Mouse (Mus musculus) left cerebral cortex, adult 9 months (tissue): ENCODE measurements at regions not wholly inside any gene's neighbourhood (a gene's known extent, or its start where the extent isn't known, plus 50 kb on each side); places are given as distances from the start of the nearest gene placed in this dataset.

ENCODE experiments used
- DNase-seq, 2 experiments: peaks; one replicate each; pipeline ENCODE4 v3.0.0; 2022; ENCODE audit warnings: low spot score in 2 of 2

GRCm38 (mm10) chr8:100515896-100516295 lies 1099.6 kb upstream of the Cdh8 start:
- peak in 1 of 2 experiments; percentile 7 for DNase-seq

GRCm38 (mm10) chr8:100515152-100515551 lies 1098.9 kb upstream of the Cdh8 start:
- no peak for DNase-seq

GRCm38 (mm10) chr8:100506478-100506877 lies 1090.2 kb upstream of the Cdh8 start:
- DNase-seq: no peak

GRCm38 (mm10) chr8:100500342-100500712 lies 1084.1 kb upstream of the Cdh8 start:
- DNase-seq: no peak

GRCm38 (mm10) chr8:100499614-100500341 lies 1083.5 kb upstream of the Cdh8 start:
- DNase-seq: no peak

- DNase-seq: peak in 1 of 2 experiments; percentile 2
Observed at GRCm38 (mm10) chr8:100494445-100494844, 1078.2 kb upstream of the Cdh8 start.

- no peak for DNase-seq
Observed at GRCm38 (mm10) chr8:100475950-100476349, 1059.7 kb upstream of the Cdh8 start.

GRCm38 (mm10) chr8:100451231-100451630 lies 1035.0 kb upstream of the Cdh8 start:
- DNase-seq: no peak

- no peak for DNase-seq
Observed at GRCm38 (mm10) chr8:100450380-100450936, 1034.2 kb upstream of the Cdh8 start.

GRCm38 (mm10) chr8:100446677-100447350 lies 1030.5 kb upstream of the Cdh8 start:
- no peak for DNase-seq
